Mouse (Mus musculus) intestine, postnatal 0 days (tissue): ENCODE data around the gene Tmem140. TPM values are rescaled to one million over a fixed set of nuclear protein-coding genes. Genes with fewer than 3 reads are reported as not detected.

ENCODE experiments used
- ATAC-seq: fragments of 200-750 bp; cut with Nextera tagmentation; 2 replicates; pipeline ENCODE4 v1.8.0; 2017; ENCODE audit warnings: mild to moderate bottlenecking, moderate TSS enrichment, moderate library complexity
- H3K27ac ChIP-seq: fragments of 300-500 bp; sonication (generic); 2 replicates; pipeline ENCODE4 v1.5.1; 2014; ENCODE audit warnings: mild to moderate bottlenecking, low read depth, low read length, moderate library complexity
- H3K27me3 ChIP-seq: fragments of 300-500 bp; sonication (generic); replicated peaks from 2 replicates; pipeline ENCODE4 v1.6.1; 2014; ENCODE audit warnings: low read length, mixed read lengths; ENCODE audit not compliant: control insufficient read depth, insufficient read depth
- H3K36me3 ChIP-seq: fragments of 300-500 bp; sonication (generic); 2 replicates; pipeline ENCODE4 v1.6.1; 2014; ENCODE audit warnings: mild to moderate bottlenecking, moderate library complexity; ENCODE audit not compliant: control insufficient read depth, insufficient read depth
- H3K4me1 ChIP-seq: fragments of 300-500 bp; sonication (generic); replicated peaks from 2 replicates; pipeline ENCODE4 v1.6.1; 2014; ENCODE audit warnings: antibody characterized with exemption, low read length, mixed read lengths; ENCODE audit not compliant: control insufficient read depth, insufficient read depth
- H3K4me2 ChIP-seq: fragments of 300-500 bp; sonication (generic); replicated peaks from 2 replicates; pipeline ENCODE4 v1.6.1; 2014; ENCODE audit warnings: low read depth, mild to moderate bottlenecking, moderate library complexity
- H3K4me3 ChIP-seq: fragments of 300-500 bp; sonication (generic); 2 replicates; pipeline ENCODE4 v1.5.1; 2014; ENCODE audit warnings: low read depth, low read length
- H3K9ac ChIP-seq: fragments of 300-500 bp; sonication (generic); 2 replicates; pipeline ENCODE4 v1.6.1; 2014; ENCODE audit warnings: mild to moderate bottlenecking, low read depth, low read length
- H3K9me3 ChIP-seq: fragments of 300-500 bp; sonication (generic); 2 replicates; pipeline ENCODE4 v1.6.1; 2016; ENCODE audit warnings: mixed run types; ENCODE audit not compliant: control insufficient read depth
- CTCF ChIP-seq: sonication (generic); IDR thresholded peaks from 2 replicates; pipeline ENCODE4 v1.5.1; 2016; ENCODE audit warnings: low read depth, mild to moderate bottlenecking, control low read depth, antibody characterized with exemption, moderate library complexity
- WGBS: fragments of 180-500 bp; shearing (Covaris S2); extraction: QIAGEN DNeasy Blood & Tissue Kit; methylation state at CpG from one replicate; pipeline ENCODE4 v1.1.7; 2014; 5-methylcytosine and 5-hydroxymethylcytosine counted together
- polyA plus RNA-seq: library from polyadenylated mRNA; unstranded; fragments of >200 nt; fragmentation: Nextera tagmentation; extraction: Ambion mirVana; gene quantifications from 2 replicates; pipeline ENCODE4 v1.2.1, GENCODE M21; 2015

The Tmem140 gene
- polyA plus RNA-seq, 1 experiment from 2014 or later, result 25.0 TPM

DNA sequence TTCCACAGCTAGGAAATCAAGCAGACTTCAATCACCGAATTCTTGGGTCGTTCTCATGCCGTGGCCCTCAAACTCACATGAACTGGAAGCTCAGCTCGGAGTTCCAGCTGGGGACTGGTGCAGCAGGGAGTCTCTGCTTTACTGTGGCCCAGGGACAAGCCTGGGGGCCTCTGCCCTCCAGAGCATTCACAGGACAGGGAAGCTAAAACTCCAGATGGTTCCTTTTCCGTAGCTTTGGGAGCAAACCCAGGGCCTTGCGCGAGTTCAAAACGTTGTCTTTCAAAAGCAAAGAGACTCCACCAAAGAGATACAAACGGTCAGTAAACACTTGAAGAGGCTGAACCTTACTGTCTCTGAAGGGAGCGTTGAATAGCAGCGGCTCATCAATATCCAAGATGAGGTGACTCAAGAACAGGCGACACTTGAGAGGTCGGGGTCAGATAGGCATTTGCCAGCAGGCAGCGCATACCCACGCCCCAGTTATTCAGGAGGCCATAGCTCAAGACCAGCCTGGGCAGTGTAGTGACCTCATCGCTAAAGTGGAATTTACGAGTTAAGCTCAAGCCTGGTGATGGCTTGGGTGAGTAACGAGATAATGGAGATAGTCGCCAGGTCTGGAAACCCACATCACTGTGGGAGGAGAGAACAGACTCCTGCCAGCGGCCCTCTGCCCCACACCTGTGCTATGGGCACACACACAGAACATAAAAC lies 5.7 kb downstream of the Tmem140 start:
- no peaks in the 10 kb centered on the region for H3K27me3 ChIP-seq
- H3K4me1 ChIP-seq, result no peaks in the 10 kb centered on the region; the same call in 1 of the 2 replicates
- H3K4me2 ChIP-seq, result no peak overlapping the region
- no peak overlapping the region for H3K9ac ChIP-seq
- peak; percentile 37 for ATAC-seq
- WGBS, result 70% methylated on average over 20 of the region's 20 CpGs
- peaks cover 10% of the 10 kb centered on the region; the same call in 1 of the 2 replicates for H3K36me3 ChIP-seq
- no peak overlapping the region for H3K4me3 ChIP-seq
- no peak for TF ChIP-seq CTCF
- no peaks in the 10 kb centered on the region for H3K9me3 ChIP-seq
- peak overlapping the region; percentile 50; the same call in 1 of the 2 replicates for H3K27ac ChIP-seq

DNA sequence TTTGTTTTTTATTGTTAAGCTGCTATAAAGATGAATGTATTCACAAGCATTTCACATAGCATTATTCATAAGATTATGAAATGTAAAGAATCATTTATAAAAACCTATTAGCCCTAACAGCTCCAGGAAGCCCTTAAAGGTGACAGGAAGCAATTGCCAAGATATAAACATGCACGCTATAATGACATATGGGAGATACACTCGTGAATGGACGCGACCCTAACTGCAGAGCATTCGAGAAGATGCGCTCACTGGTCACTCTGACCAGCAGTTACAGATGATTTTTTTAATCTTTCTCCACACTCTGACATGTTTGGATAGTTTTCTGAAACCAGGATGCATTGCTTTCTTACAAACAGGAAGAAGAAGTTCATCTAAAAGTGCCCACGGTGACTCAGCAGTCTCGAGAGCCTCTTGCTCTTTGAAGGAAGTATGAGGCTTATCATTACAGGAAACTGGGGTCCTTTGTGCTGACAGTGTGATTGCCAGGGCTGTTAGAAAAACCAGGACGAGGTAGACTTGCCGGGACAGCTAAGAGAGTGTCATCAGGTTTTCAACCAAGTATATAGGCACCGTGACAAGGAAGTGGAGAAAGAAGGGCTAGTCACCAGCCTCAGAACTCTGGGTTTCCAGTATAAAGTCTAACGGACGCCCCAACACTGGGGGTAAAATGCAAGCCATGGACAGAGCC lies 6.4 kb downstream of the Tmem140 start:
- Histone ChIP-seq H3K9ac (no peak overlapping the region), H3K9me3 (no peaks in the 10 kb centered on the region), H3K4me2 (no peak overlapping the region), H3K4me1 (no peaks in the 10 kb centered on the region; the same call in 1 of the 2 replicates), H3K27ac (peak overlapping the region; percentile 30; the same call in 1 of the 2 replicates), H3K4me3 (no peak overlapping the region), H3K36me3 (peaks cover 10% of the 10 kb centered on the region; the same call in 1 of the 2 replicates), H3K27me3 (no peaks in the 10 kb centered on the region)
- TF ChIP-seq CTCF, result no peak
- ATAC-seq, result peak; percentile 75
- 42% methylated on average over 13 of the region's 13 CpGs for WGBS

- no peaks in the 10 kb centered on the region for H3K9me3 ChIP-seq
- 84% methylated on average over 5 of the region's 5 CpGs for WGBS
- no peak for TF ChIP-seq CTCF
- no peak overlapping the region for H3K4me3 ChIP-seq
- H3K27ac ChIP-seq, result peak overlapping the region; percentile 30; the same call in 1 of the 2 replicates
- H3K4me2 ChIP-seq, result no peak overlapping the region
- no peak overlapping the region for H3K9ac ChIP-seq
- no peaks in the 10 kb centered on the region; the same call in 1 of the 2 replicates for H3K4me1 ChIP-seq
- H3K27me3 ChIP-seq, result no peaks in the 10 kb centered on the region
- no peak for ATAC-seq
- H3K36me3 ChIP-seq, result peaks cover 10% of the 10 kb centered on the region; the same call in 1 of the 2 replicates
Measured at GRCm38 (mm10) chr6:34870136-34870535, 7.2 kb downstream of the Tmem140 start.

DNA sequence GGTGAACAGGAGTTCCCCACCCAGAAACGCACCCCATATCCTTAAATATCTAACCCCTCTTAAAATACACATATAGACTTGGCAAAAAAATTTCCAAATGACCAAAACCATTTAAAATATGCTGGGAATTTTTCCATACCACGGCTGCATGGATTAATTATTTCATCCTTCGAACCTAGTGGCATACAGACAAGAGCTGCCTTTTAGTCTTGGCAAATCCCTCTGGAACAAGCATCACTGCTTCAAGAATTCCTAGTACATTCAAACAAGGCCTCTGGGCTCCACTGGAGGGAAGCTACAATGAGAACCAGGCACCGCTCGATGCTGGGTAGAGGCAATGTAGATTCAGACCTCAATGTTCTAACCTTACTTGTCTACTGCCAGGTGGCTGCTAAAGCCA lies 7.8 kb downstream of the Tmem140 start:
- H3K4me3 ChIP-seq, result no peak overlapping the region
- H3K4me2 ChIP-seq, result no peak overlapping the region
- 71% methylated on average over 5 of the region's 5 CpGs for WGBS
- no peaks in the 10 kb centered on the region; the same call in 1 of the 2 replicates for H3K4me1 ChIP-seq
- TF ChIP-seq CTCF, result no peak
- no peak overlapping the region for H3K27ac ChIP-seq
- H3K9me3 ChIP-seq, result no peaks in the 10 kb centered on the region
- no peaks in the 10 kb centered on the region for H3K27me3 ChIP-seq
- peaks cover 10% of the 10 kb centered on the region; the same call in 1 of the 2 replicates for H3K36me3 ChIP-seq
- H3K9ac ChIP-seq, result no peak overlapping the region
- no peak for ATAC-seq

DNA sequence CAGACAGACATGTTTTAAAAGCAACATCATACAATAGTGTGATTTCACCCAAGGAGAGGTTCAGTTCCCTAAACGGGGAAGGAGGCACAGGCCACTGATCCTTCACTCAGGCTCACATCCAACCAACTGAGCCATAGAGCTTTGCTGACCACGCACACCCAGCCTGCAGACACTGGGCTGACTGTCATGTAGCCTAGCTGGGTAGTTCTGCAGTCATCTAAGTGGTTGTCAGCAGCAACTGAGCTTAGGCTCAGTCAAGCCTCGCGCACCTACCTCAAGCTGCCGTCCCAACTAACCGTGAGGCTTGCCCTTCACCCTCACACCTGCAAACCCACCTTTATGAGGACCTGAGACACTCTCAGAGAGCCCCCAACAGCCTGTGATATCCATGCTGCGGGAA lies 9.0 kb downstream of the Tmem140 start:
- ATAC-seq, result no peak
- WGBS, result 90% methylated on average over 7 of the region's 7 CpGs
- Histone ChIP-seq H3K4me1 (0 out of 2 replicates have a peak, but pooled peaks cover 3% of the 10 kb centered on the region), H3K4me2 (no peak overlapping the region), H3K27me3 (no peaks in the 10 kb centered on the region), H3K36me3 (peaks cover 10% of the 10 kb centered on the region; the same call in 1 of the 2 replicates), H3K27ac (no peak overlapping the region), H3K9ac (no peak overlapping the region), H3K9me3 (no peaks in the 10 kb centered on the region), H3K4me3 (no peak overlapping the region)
- no peak for TF ChIP-seq CTCF

DNA sequence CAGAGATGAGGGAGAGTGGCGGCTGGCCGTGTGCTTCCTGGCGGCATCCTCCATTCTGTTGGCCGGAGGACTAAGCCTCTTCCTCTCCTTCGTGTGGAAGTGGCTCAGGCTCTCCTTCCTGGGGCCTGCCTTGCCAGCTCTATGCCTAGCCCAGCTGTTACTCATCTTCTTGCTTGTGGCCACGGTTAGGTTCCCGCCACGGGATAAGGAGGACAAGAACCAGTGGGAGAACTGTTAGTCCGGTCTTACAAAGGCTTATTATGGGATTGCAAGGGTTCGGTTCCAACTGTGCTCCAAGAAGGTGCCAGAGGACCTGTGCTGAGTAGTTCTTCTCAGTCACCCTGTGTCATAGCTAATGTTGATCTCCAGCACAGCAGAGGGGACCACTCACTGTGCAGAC lies 9.9 kb downstream of the Tmem140 start:
- no peak for TF ChIP-seq CTCF
- H3K27me3 ChIP-seq, result no peaks in the 10 kb centered on the region
- 83% methylated on average over 10 of the region's 10 CpGs for WGBS
- no peak overlapping the region for H3K4me3 ChIP-seq
- H3K9ac ChIP-seq, result no peak overlapping the region
- H3K36me3 ChIP-seq, result peaks cover 10% of the 10 kb centered on the region; the same call in 1 of the 2 replicates
- no peak overlapping the region for H3K4me2 ChIP-seq
- no peaks in the 10 kb centered on the region for H3K9me3 ChIP-seq
- no peak overlapping the region for H3K27ac ChIP-seq
- peaks cover 5% of the 10 kb centered on the region; the same call in 1 of the 2 replicates for H3K4me1 ChIP-seq
- ATAC-seq, result no peak
